Mouse (Mus musculus): Measurements from ENCODE around the gene Ralgps2.

Ralgps2 gene

GRCm38 (mm10) chr1:156931106-156931870, 8.1 kb downstream of the Ralgps2 start:
- DNase-seq (ENCODE audit: low read depth, low spot score): no peak
- Histone ChIP-seq H3K27me3 (ENCODE audit: control insufficient read depth, insufficient read depth, low read length, poor library complexity, severe bottlenecking) (no peaks in the 10 kb centered on the region), H3K36me3 (ENCODE audit: control insufficient read depth, insufficient read depth, low read length, poor library complexity, severe bottlenecking) (peaks cover 4% of the 10 kb centered on the region)

GRCm38 (mm10) chr1:156930263-156930662, 9.2 kb downstream of the Ralgps2 start:
- Histone ChIP-seq H3K36me3 (ENCODE audit: control insufficient read depth, insufficient read depth, low read length, poor library complexity, severe bottlenecking) (peaks cover 5% of the 10 kb centered on the region), H3K27me3 (ENCODE audit: control insufficient read depth, insufficient read depth, low read length, poor library complexity, severe bottlenecking) (no peaks in the 10 kb centered on the region)
- peak; percentile 41 for DNase-seq (ENCODE audit: low read depth, low spot score)

- Histone ChIP-seq H3K36me3 (ENCODE audit: control insufficient read depth, insufficient read depth, low read length, poor library complexity, severe bottlenecking) (peaks cover 3% of the 10 kb centered on the region; the same call in 1 of the 2 replicates), H3K27me3 (ENCODE audit: control insufficient read depth, insufficient read depth, low read length, poor library complexity, severe bottlenecking) (no peaks in the 10 kb centered on the region)
- DNase-seq (ENCODE audit: low read depth, low spot score): no peak
Observed at GRCm38 (mm10) chr1:156928255-156928654, 11.2 kb downstream of the Ralgps2 start.

- DNase-seq (ENCODE audit: low read depth, low spot score): no peak
- Histone ChIP-seq H3K36me3 (ENCODE audit: control insufficient read depth, insufficient read depth, low read length, poor library complexity, severe bottlenecking) (peaks cover 7% of the 10 kb centered on the region; the same call in 1 of the 2 replicates), H3K27me3 (ENCODE audit: control insufficient read depth, insufficient read depth, low read length, poor library complexity, severe bottlenecking) (no peaks in the 10 kb centered on the region)
Observed at GRCm38 (mm10) chr1:156923511-156923910, 15.9 kb downstream of the Ralgps2 start.

GRCm38 (mm10) chr1:156922921-156923320, 16.5 kb downstream of the Ralgps2 start:
- peak; percentile 72 for DNase-seq (ENCODE audit: low read depth, low spot score)
- peaks cover 7% of the 10 kb centered on the region; the same call in 1 of the 2 replicates for H3K36me3 ChIP-seq (ENCODE audit: control insufficient read depth, insufficient read depth, low read length, poor library complexity, severe bottlenecking)
- H3K27me3 ChIP-seq (ENCODE audit: control insufficient read depth, insufficient read depth, low read length, poor library complexity, severe bottlenecking): no peaks in the 10 kb centered on the region

GRCm38 (mm10) chr1:156921290-156921994, 18.0 kb downstream of the Ralgps2 start:
- no peaks in the 10 kb centered on the region for H3K27me3 ChIP-seq (ENCODE audit: control insufficient read depth, insufficient read depth, low read length, poor library complexity, severe bottlenecking)
- DNase-seq (ENCODE audit: low read depth, low spot score): peak; percentile 91
- peaks cover 7% of the 10 kb centered on the region; the same call in 1 of the 2 replicates for H3K36me3 ChIP-seq (ENCODE audit: control insufficient read depth, insufficient read depth, low read length, poor library complexity, severe bottlenecking)

- no peaks in the 10 kb centered on the region for H3K27me3 ChIP-seq (ENCODE audit: control insufficient read depth, insufficient read depth, low read length, poor library complexity, severe bottlenecking)
- DNase-seq (ENCODE audit: low read depth, low spot score): peak; percentile 91
- H3K36me3 ChIP-seq (ENCODE audit: control insufficient read depth, insufficient read depth, low read length, poor library complexity, severe bottlenecking): peaks cover 5% of the 10 kb centered on the region; the same call in 1 of the 2 replicates
Observed at GRCm38 (mm10) chr1:156917460-156917859, 22.0 kb downstream of the Ralgps2 start.

- DNase-seq (ENCODE audit: low read depth, low spot score): no peak
- H3K36me3 ChIP-seq (ENCODE audit: control insufficient read depth, insufficient read depth, low read length, poor library complexity, severe bottlenecking): peaks cover 5% of the 10 kb centered on the region; the same call in 1 of the 2 replicates
- H3K27me3 ChIP-seq (ENCODE audit: control insufficient read depth, insufficient read depth, low read length, poor library complexity, severe bottlenecking): no peaks in the 10 kb centered on the region
Observed at GRCm38 (mm10) chr1:156916361-156916760, 23.1 kb downstream of the Ralgps2 start.

- no peaks in the 10 kb centered on the region for H3K27me3 ChIP-seq (ENCODE audit: control insufficient read depth, insufficient read depth, low read length, poor library complexity, severe bottlenecking)
- peak; percentile 50 for DNase-seq (ENCODE audit: low read depth, low spot score)
- H3K36me3 ChIP-seq (ENCODE audit: control insufficient read depth, insufficient read depth, low read length, poor library complexity, severe bottlenecking): peaks cover 3% of the 10 kb centered on the region; the same call in 1 of the 2 replicates
Observed at GRCm38 (mm10) chr1:156914942-156915341, 24.5 kb downstream of the Ralgps2 start.

- no peaks in the 10 kb centered on the region; the same call in 1 of the 2 replicates for H3K36me3 ChIP-seq (ENCODE audit: control insufficient read depth, insufficient read depth, low read length, poor library complexity, severe bottlenecking)
- no peak for DNase-seq (ENCODE audit: low read depth, low spot score)
- H3K27me3 ChIP-seq (ENCODE audit: control insufficient read depth, insufficient read depth, low read length, poor library complexity, severe bottlenecking): no peaks in the 10 kb centered on the region
Observed at GRCm38 (mm10) chr1:156913190-156913589, 26.2 kb downstream of the Ralgps2 start.

GRCm38 (mm10) chr1:156910948-156911347, 28.5 kb downstream of the Ralgps2 start:
- peaks cover 9% of the 10 kb centered on the region for H3K36me3 ChIP-seq (ENCODE audit: control insufficient read depth, insufficient read depth, low read length, poor library complexity, severe bottlenecking)
- H3K27me3 ChIP-seq (ENCODE audit: control insufficient read depth, insufficient read depth, low read length, poor library complexity, severe bottlenecking): no peaks in the 10 kb centered on the region
- peak; percentile 83 for DNase-seq (ENCODE audit: low read depth, low spot score)

GRCm38 (mm10) chr1:156909866-156910265, 29.6 kb downstream of the Ralgps2 start:
- DNase-seq (ENCODE audit: low read depth, low spot score): no peak
- peaks cover 11% of the 10 kb centered on the region for H3K36me3 ChIP-seq (ENCODE audit: control insufficient read depth, insufficient read depth, low read length, poor library complexity, severe bottlenecking)
- no peaks in the 10 kb centered on the region for H3K27me3 ChIP-seq (ENCODE audit: control insufficient read depth, insufficient read depth, low read length, poor library complexity, severe bottlenecking)

GRCm38 (mm10) chr1:156909265-156909664, 30.2 kb downstream of the Ralgps2 start:
- H3K27me3 ChIP-seq (ENCODE audit: control insufficient read depth, insufficient read depth, low read length, poor library complexity, severe bottlenecking): no peaks in the 10 kb centered on the region
- DNase-seq (ENCODE audit: low read depth, low spot score): no peak

GRCm38 (mm10) chr1:156905660-156906059, 33.8 kb downstream of the Ralgps2 start:
- Histone ChIP-seq H3K36me3 (ENCODE audit: control insufficient read depth, insufficient read depth, low read length, poor library complexity, severe bottlenecking) (peaks cover 33% of the 10 kb centered on the region), H3K27me3 (ENCODE audit: control insufficient read depth, insufficient read depth, low read length, poor library complexity, severe bottlenecking) (no peaks in the 10 kb centered on the region)
- no peak for DNase-seq (ENCODE audit: low read depth, low spot score)

More at GRCm38 (mm10) chr1:156909265-156909664, 30.2 kb downstream of the Ralgps2 start:
- peaks cover 11% of the 10 kb centered on the region for H3K36me3 ChIP-seq (ENCODE audit: control insufficient read depth, insufficient read depth, low read length, poor library complexity, severe bottlenecking)

- peaks cover 41% of the 10 kb centered on the region for H3K36me3 ChIP-seq (ENCODE audit: control insufficient read depth, insufficient read depth, low read length, poor library complexity, severe bottlenecking)
- no peak for DNase-seq (ENCODE audit: low read depth, low spot score)
Observed at GRCm38 (mm10) chr1:156903899-156904298, 35.5 kb downstream of the Ralgps2 start.

More at GRCm38 (mm10) chr1:156903899-156904298, 35.5 kb downstream of the Ralgps2 start:
- no peaks in the 10 kb centered on the region for H3K27me3 ChIP-seq (ENCODE audit: control insufficient read depth, insufficient read depth, low read length, poor library complexity, severe bottlenecking)

All from splenic B cell, adult 2 months (primary cell).